Mouse (Mus musculus): ENCODE results near the gene Calm4.
"Not testable (repeated sequence)": the region's sequence is repeated elsewhere in the genome, so short reads cannot be mapped to it uniquely, and the experiment has no call there.

Calm4 gene

DNA sequence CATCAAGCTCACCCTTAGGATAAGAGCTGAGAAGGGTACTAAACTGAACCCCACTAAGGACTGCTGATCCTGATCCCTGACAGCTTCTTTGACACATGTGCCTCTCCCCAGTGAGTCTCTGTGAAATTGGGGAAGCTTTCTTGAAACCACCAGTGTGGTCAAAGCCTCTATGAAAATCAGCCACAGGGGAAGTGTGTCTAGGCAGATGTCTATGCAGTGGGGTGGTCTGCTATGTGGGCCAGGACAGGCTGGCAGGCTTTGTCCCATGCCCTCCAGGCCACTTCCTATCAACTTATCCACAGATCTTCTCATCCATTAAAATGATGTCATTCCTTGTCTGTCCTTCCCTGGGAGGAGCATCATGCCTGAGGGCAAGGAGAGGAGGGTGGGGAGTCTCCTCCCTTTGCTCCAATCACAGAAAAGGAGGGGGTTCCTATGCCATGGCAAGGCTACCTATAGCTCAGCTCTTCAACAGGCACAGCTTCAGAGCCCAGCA is at the start of gene Calm4:
Calm4 (plus strand) TSS at position 446 of the 496 bp plus-strand sequence.
- not testable (repeated sequence) for DNase-seq (ENCODE audit: low spot score in 2 of 2)

DNA sequence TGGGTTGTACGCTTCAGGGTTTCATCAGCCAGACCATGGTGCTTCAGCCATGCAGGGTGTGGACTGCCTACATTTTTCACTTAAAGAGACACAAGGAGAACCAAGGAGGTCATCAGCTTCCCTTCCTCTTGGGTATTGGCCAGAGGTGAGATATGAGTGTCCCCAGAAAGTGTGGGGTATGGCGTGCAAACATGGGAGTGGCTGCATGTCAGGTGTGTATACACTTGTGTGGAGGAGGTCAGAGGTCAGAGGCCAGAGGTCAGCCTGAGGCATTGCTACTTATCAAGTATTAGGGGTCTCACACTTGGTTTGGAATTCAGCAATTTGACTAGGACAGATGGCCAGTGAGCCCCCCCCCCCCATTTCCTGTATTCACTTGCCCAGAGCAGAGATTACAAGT is 49.0 kb upstream of the Calm4 start:
- no peak for DNase-seq (ENCODE audit: low spot score in 2 of 2)

DNA sequence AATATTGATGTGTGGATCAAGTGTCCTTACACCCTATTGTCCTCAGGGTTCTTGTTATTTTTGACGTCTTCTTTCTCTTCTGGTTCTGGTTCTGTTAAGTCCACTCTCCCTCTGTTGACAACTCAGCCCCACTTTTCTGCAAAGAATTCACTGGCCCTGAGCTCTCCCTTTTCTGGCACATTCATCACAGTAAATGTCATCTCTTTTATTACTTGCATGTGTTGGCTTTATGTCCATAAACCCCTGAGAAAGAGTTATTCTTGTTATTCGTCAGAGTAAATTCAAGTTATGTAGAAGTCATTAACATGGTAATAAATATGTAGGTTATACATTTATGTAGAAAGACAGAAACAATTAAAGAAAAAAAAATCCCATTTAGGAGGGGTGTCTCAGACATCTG is 48.0 kb upstream of the Calm4 start:
- DNase-seq (ENCODE audit: low spot score in 2 of 2) = no peak

GRCm38 (mm10) chr13:3796649-3797048 is 40.9 kb upstream of the Calm4 start:
- DNase-seq (ENCODE audit: low spot score in 2 of 2) = no peak

- no peak for DNase-seq (ENCODE audit: low spot score in 2 of 2)
Measured at GRCm38 (mm10) chr13:3798751-3799150, 38.8 kb upstream of the Calm4 start.

DNA sequence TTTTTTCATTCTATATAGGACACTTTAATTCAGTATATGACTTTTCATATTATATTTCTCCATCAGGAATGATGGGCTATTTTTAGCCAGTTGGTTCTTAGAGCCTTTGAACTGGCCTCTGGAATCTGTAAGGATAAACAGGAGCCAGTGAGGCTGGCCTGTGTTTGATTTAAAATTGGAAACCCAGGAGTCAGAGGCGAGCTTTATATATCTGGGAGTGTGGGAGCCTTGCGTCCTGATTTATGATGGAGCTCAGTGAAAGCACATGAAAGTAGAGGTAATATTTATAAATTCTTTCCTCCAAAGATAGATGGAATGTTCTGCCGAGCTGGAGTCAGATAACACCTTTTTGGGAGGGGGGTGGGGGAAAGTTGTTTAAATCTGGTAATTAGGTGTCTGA is 38.2 kb upstream of the Calm4 start:
- no peak for DNase-seq (ENCODE audit: low spot score in 2 of 2)

- DNase-seq (ENCODE audit: low spot score in 2 of 2) = no peak
Measured at GRCm38 (mm10) chr13:3804186-3804585, 33.4 kb upstream of the Calm4 start, which contains the start of gene Calml3. Calml3 (minus strand) TSS chr13:3804316.

DNA sequence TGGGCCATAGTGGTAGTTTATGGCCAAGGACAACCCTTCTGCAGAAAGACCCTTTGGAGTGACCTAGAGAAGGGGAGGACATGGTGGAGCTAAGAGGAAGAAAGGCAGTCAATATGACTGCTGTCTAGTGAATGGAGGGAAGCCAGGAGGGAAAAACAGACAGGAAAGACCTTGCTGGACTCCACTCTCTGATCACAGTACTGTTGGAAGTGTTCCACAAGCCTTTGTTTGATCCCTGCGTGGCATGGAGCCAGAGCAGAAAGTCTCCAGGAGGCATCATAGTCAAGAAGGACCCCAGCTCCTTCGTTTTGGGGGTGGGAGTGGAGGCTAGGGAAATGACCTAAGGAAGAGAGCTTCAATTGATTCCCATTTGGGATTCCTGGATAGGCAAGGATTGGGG is 32.4 kb upstream of the Calm4 start:
- no peak for DNase-seq (ENCODE audit: low spot score in 2 of 2)

DNA sequence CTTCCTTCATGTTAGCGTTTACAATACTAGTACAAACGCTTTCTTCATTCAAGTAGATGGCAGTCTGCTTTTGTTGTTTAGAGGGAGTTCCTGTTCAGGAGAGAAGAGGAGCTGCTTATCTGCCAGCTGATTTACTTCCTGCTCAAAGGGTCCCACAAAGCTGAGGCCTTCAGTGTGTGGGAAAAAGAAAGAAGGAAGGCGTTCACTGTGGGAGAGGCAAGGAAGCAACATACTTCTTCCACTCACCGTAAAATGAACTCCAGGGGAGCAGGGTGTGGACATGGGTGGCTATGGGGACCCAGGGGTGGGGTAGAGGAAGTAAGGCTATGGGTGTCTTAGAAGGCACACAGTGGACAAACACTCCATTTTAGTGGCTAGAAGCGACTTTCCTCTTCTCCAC is 31.9 kb upstream of the Calm4 start:
- DNase-seq (ENCODE audit: low spot score in 2 of 2) = no peak

- DNase-seq (ENCODE audit: low spot score in 2 of 2) = no peak
Measured at GRCm38 (mm10) chr13:3807131-3807827, 30.3 kb upstream of the Calm4 start.

- DNase-seq (ENCODE audit: low spot score in 2 of 2) = no peak
Measured at GRCm38 (mm10) chr13:3818012-3818739, 19.4 kb upstream of the Calm4 start.

DNA sequence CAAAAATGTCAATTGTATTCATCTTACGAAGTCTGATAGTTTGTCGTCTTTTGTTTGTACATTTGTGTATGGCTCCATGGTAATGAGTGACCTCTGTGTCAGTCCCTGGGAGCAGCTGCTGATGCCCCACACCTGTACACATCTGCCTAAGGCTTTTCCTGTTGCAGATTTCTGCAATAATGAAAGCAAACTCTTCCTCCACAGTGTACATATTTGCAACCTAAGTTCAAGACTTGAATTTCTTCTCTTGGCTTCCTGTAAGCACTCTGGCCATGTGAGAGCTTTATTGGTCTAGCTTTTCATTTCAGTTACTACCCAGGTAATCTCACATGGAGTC is 18.8 kb upstream of the Calm4 start:
- DNase-seq (ENCODE audit: low spot score in 2 of 2) = no peak

DNA sequence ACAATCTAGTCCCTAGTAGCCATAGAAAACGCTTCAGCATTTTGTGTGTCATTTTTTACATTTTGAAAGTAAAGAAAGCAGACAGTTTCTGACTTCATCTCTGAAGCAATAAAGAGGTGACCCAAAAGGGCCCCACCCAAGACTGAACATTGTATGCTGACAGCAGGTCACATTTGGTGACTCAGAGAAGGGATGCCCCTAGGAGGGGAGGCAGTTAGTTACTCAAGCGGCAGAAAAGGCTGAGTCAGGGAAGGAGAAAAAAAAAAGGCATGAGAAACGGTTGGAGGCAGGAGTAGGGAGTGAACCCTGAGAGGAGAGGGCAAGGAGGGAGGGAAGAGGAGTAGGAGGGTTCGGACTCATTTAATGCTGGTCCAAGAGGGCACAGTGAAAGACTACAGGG is 15.5 kb upstream of the Calm4 start:
- no peak for DNase-seq (ENCODE audit: low spot score in 2 of 2)

DNA sequence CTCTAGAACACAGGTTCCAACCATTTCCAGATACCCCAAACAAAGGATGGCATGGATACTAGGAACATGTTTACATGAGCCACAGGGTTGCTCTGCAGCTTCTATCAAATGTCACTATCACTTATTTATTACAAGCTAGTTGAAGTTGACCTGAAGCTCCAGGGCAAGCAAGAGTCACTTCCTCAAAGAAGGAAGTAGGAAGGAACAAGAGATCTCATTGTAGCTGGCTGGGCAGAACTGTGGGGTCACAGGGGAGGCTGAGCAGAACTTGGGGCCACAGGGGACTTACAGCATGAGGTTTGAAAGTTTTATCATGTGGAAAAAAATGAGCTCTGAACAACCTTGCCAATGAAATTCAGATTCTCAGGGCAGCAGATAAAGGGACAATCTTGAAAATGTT is 11.8 kb upstream of the Calm4 start:
- no peak for DNase-seq (ENCODE audit: low spot score in 2 of 2)

DNA sequence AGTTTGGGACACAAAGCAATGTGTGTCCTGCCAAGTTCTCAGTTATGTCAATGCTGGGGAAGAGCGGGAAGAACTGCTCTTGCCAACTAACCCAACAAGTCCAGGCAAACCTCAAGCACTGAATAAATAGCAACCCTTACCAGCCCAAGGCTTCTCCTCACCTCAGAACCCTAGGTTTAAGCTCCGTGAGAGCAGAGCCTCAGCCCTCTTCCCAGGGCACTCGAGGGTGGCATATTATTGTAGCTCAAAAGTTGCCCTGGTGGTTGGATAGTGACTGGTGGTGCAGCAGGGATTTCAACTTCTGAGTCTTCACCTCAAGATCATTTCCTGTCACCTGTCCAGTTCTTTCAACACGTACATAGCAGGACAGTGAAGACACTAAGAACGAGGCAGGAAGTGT is 6.0 kb upstream of the Calm4 start:
- no peak for DNase-seq (ENCODE audit: low spot score in 2 of 2)

DNA sequence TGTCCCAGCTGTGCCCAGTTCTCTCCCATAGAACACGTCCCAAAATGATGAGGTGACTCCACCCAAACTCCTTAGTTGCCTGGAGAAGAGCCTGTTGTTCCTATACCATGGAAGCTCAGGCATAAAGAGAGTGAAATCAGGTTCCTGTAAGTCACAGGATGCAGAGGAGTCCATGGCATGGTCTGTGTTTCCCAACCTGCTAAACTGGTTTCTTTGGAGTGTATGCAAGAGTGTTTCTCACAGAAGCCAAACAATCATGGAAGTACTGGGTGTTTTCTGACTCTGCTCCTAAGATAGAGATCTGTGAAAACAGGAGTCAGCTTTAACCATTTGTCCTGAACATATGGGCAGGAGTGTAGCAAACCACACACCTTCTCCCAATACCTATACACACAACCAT is 5.6 kb upstream of the Calm4 start:
- DNase-seq (ENCODE audit: low spot score in 2 of 2) = no peak

GRCm38 (mm10) chr13:3832450-3832849 is 5.1 kb upstream of the Calm4 start:
- DNase-seq (ENCODE audit: low spot score in 2 of 2) = no peak

DNA sequence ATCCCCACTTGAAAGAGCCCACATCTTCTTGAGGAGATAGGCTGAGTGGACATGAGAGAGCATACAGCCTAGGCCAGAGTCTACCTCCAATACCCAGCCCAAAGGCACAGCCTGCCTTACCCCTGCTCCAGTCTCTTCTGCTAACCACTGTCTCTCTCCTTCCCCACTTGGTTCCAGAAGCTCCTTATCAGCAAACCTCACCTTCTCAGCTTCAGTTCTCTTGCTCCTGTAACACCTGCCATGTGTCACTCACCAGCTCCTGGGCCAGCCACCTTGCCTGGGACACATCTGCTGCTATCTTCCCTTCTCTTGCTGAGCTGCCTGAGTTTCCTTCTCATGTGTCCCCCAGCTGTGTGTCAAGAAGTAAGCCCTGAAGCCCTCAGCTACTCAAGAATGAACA is 3.9 kb upstream of the Calm4 start:
- not testable (repeated sequence) for DNase-seq (ENCODE audit: low spot score in 2 of 2)

DNA sequence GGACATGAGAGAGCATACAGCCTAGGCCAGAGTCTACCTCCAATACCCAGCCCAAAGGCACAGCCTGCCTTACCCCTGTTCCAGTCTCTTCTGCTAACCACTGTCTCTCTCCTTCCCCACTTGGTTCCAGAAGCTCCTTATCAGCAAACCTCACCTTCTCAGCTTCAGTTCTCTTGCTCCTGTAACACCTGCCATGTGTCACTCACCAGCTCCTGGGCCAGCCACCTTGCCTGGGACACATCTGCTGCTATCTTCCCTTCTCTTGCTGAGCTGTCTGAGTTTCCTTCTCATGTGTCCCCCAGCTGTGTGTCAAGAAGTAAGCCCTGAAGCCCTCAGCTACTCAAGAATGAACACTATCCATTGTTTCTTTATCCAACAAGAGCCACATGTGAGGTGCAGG is 3.1 kb downstream of the Calm4 start:
- not testable (repeated sequence) for DNase-seq (ENCODE audit: low spot score in 2 of 2)

DNA sequence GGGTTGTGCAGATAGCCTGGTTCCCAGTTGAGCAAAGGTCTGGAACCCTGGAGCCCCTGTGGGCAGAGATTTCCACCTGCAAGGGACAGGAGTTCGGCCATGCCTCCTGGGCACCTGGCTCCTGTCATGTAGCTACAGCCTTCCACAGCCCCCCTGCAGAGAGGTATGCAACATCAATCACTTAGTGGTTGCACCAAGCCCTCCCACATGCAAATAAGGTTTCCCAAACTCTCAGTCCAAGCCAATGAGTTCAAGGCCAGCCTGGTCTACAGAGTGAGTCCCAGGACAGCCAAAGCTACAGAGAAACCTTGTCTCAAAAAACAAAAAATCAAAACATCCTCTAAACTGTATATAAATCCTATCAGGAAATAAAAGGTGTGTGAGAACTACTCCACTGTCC is 12.8 kb downstream of the Calm4 start:
- DNase-seq (ENCODE audit: low spot score in 2 of 2) = no peak

- DNase-seq (ENCODE audit: low spot score in 2 of 2) = not testable (repeated sequence)
Measured at GRCm38 (mm10) chr13:3853648-3854333, 16.2 kb downstream of the Calm4 start, which contains the start of gene Calm5. Calm5 (plus strand) TSS chr13:3854173.

DNA sequence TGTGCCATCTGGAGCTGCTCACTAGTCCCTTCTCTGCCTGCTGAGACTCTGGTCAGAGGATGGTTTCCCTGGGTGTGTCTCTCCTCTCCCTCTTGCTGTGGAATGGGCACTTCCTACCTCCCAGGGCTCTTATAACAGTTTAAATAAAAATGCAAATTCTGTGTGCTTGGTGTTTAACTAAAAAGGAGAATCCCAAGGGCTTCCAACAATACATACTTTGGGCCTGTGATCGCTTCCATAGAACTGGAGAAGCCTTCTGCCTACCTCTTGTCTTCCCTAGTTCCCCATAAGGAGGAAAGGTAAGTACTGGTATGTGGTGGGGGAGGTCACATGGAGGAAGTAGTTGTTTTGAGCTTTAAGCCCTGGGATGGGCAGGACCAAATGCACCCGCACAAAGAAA is 17.3 kb downstream of the Calm4 start:
- DNase-seq (ENCODE audit: low spot score in 2 of 2) = no peak

DNA sequence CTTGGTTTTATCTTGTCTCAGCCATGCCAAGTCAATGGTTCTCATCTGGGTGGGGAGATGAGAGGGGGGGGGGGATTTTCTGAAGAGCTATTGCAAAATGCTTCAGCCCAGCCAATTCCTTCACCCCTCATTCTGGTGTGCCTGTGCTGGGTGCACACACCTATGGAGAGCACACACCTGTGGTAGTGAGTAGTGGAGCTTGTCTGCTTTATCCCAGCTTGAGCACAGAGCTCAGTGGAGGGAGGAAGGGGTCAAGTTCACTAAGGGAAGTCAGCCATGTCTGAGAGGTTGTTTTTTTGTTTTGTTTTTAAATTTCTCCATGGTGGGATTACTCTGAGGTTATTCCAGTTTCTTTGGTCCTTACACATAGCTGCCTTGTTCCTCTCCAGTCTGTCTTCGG is 18.7 kb downstream of the Calm4 start:
- DNase-seq (ENCODE audit: low spot score in 2 of 2) = no peak
